Comparison of ENCODE assay signal across 14 mouse cellular contexts in the genomic region with DNA sequence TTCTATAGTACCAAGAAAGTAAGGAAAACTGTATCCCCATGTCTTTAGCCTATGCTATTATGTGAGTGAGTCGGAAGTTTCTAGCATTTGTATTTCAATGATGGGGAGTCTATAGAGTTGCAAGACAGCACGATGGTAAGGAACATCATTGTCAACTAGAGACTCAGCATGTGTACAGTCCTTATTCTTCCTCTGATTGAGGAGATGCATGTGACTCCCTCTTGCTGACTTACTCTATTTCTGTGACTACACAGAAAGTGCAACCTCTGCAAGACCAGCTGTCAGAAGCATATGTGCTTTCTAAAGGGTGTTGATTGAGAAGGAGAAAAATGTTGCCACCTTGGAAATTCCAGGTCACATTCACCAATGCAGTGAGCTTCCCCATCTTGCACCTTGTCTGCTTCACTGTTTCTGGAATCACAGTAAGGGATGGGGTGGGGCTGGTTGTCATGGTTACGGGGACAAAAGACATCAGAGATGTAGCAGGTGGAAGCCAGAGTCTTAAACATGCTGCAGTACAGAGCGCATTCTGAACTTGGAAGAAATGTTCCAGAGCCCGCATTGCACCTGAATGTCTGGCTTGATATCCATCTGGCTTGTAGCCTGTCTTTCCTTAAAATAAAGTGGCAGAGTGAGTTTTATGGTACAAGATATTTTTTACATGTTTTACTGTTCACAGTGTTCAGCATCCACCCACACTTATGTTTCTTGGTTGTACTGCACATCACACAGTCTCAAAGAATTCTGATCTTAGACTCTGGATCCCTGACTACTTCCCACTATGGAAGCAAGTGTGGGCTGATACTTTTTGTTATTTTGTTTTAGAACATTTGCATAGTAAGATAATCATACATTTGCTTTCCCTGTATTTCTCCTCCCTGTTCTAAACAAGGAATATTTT. TPM values are rescaled to one million over a fixed set of nuclear protein-coding genes. Genes with fewer than 3 reads are reported as not detected.
A peak's percentile ranks its signal among the peaks of the same experiment; 100 is the strongest.
DNase-seq lines count a peak whose midpoint lies in the region; ATAC-seq and TF ChIP-seq lines count a peak whose summit lies in the region.
"Had no signal": no experiment of that assay in that cellular context is flagged by ENCODE, and none has a peak within 500 bp of the region (broad histone marks: within the 10 kb centered on the region; RNA-seq: fewer than 3 reads in every experiment).

No protein-coding gene starts in this region.

- no peak for TF ChIP-seq POLR2A in kidney, adult 2 months (IDR thresholded peaks at IDR 0.05; ENCODE audit: low read depth, low read length)

- no peaks in the 10 kb centered on the region for H3K27me3 ChIP-seq in kidney, adult 2 months (replicated peaks; ENCODE audit: control insufficient read depth, insufficient read depth, low read length)
- H3K27me3 ChIP-seq: CH12.LX had no signal

- H3K4me1 ChIP-seq in kidney, adult 2 months (ENCODE audit: control insufficient read depth, insufficient read depth, low read length): no peaks in the 10 kb centered on the region
- H3K4me1 ChIP-seq: heart, embryonic 10.5 days; lung, embryonic 15.5 days had no signal

- H3K27ac ChIP-seq in kidney, adult 2 months (ENCODE audit: insufficient read depth, low read depth, low read length): no peak overlapping the region
- H3K27ac ChIP-seq: heart, embryonic 10.5 days; lung, embryonic 15.5 days had no signal

- no peak for TF ChIP-seq CTCF in kidney, adult 2 months (conservative IDR thresholded peaks at IDR 0.05; ENCODE audit: insufficient read depth, insufficient read length, low read depth, low read length)

- H3K4me3 ChIP-seq in kidney, adult 2 months (ENCODE audit: insufficient read depth, low read depth, low read length): no peak overlapping the region
- H3K4me3 ChIP-seq: heart, embryonic 10.5 days; lung, embryonic 15.5 days; myocyte had no signal

- H3K36me3 ChIP-seq in kidney, adult 2 months (ENCODE audit: control insufficient read depth, insufficient read depth, low read length): no peaks in the 10 kb centered on the region
- H3K36me3 ChIP-seq: heart, embryonic 10.5 days; lung, embryonic 15.5 days had no signal

- WGBS in kidney, adult 2 months: 84% methylated on average over 5 of the region's 5 CpGs

- ATAC-seq in megakaryocyte, adult 5-6 weeks (ENCODE audit: poor library complexity, severe bottlenecking): no peak

- DNase-seq in layer of hippocampus, adult 11-12 months (ENCODE audit: low spot score): peak; percentile 53
- no peak for DNase-seq in layer of hippocampus, adult 9-10 months (ENCODE audit: low spot score)
- DNase-seq in frontal cortex, postnatal 10 days (ENCODE audit: low spot score in 2 of 2): peak; percentile 48 to 73
- DNase-seq in left cerebral cortex, adult 9 months (ENCODE audit: low spot score in 2 of 2): peak; percentile 72 to 85
- peak; percentile 65 for DNase-seq in right cerebral cortex, postnatal 25 days
- no peak for DNase-seq in testis, postnatal 10 days (ENCODE audit: low spot score)
- DNase-seq in kidney, adult 2 months: no peak
- DNase-seq: cerebellum, adult 8-10 months; kidney, adult 18-20 months had no signal

RNA-seq across cellular contexts. Expression of a gene that starts 7.2 kb away (rescaled TPM):
- not detected in 2 replicates for total RNA-seq in megakaryocyte, adult 5-6 weeks (2015)
- not detected in 2 replicates for total RNA-seq in megakaryocyte, adult 5-6 weeks (2017)
- 2.2 and 2.9 TPM in 2 replicates for polyA plus RNA-seq in kidney, adult 2 months (2012; rRNA removed)
- total RNA-seq: CH12.LX had no signal

Comparison
In these comparisons a context has a peak if more than half of its experiments do, and no peak if none do; other contexts are left out.
1. DNase-seq: peak in layer of hippocampus, adult 11-12 months (single experiment), frontal cortex, postnatal 10 days (2 of 2), left cerebral cortex, adult 9 months (2 of 2) and right cerebral cortex, postnatal 25 days (single experiment); none in layer of hippocampus, adult 9-10 months (single experiment), testis, postnatal 10 days (single experiment) and kidney, adult 2 months (single experiment).